Mouse (Mus musculus): ENCODE results near the gene Rab31.

DNA sequence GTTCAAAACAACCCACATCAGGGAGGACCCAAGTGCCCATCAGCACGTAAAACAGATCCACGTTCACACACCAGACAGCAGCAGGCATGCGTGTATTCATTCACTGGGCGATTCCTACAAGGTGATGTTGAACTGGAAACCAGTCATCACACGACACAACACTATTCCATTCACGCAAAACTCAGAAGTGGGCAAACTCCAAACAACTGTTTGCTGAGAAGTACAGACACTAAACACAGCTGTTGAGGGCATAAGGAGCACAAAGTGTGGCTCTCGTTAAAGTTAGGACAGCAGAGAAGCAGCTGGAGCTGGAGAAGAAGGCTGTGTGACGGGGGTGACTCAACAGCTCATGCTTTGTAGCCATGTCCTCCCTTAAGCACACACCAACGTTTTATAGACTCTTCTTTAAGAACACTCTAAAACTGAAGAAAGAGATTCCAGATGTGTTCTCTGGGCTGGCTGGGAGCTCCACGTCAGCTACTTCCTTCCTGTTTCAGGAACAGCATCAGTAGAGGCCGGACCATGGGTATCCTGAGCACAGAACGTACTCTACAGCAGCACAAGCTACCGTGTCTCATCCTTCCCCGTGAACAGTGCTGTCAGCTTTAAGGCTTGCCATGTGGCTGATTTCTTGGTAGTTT, 92.6 kb downstream of the Rab31 start:
- TF ChIP-seq POLR2A (IDR thresholded peaks at IDR 0.05; ENCODE audit: borderline replicate concordance, extremely low read depth, low read depth, low read length): no peak
- no peak for TF ChIP-seq CTCF (IDR thresholded peaks at IDR 0.05; ENCODE audit: insufficient read depth, low read length)

Measured in lung, adult 2 months (tissue).